Mouse (Mus musculus) lung, embryonic 15.5 days (tissue): Measurements from ENCODE around the gene Art1. TPM values are rescaled to one million over a fixed set of nuclear protein-coding genes. Genes with fewer than 3 reads are reported as not detected.

Source experiments
- ATAC-seq: fragments of 200-750 bp; cut with Nextera tagmentation; 2 replicates; pipeline ENCODE4 v1.8.0; 2017; ENCODE audit warnings: moderate number of reproducible peaks, borderline replicate concordance; ENCODE audit not compliant: low FRiP score, low TSS enrichment; ENCODE audit errors: extremely low read depth
- H3K27ac ChIP-seq: fragments of 300-500 bp; sonication (generic); 2 replicates; pipeline ENCODE4 v1.5.1; 2015; ENCODE audit warnings: moderate library complexity, mild to moderate bottlenecking, inconsistent platforms
- H3K27me3 ChIP-seq: fragments of 300-500 bp; sonication (generic); 2 replicates; pipeline ENCODE4 v1.6.1; 2015; ENCODE audit warnings: inconsistent platforms
- H3K36me3 ChIP-seq: fragments of 300-500 bp; sonication (generic); 2 replicates; pipeline ENCODE4 v1.6.1; 2015; ENCODE audit warnings: inconsistent platforms
- H3K4me1 ChIP-seq: fragments of 300-500 bp; sonication (generic); 2 replicates; pipeline ENCODE4 v1.6.1; 2015; ENCODE audit warnings: inconsistent platforms
- H3K4me2 ChIP-seq: fragments of 300-500 bp; sonication (generic); 2 replicates; pipeline ENCODE4 v1.6.1; 2015; ENCODE audit warnings: inconsistent platforms, mild to moderate bottlenecking, moderate library complexity
- H3K4me3 ChIP-seq: fragments of 300-500 bp; sonication (generic); 2 replicates; pipeline ENCODE4 v1.5.1; 2015; ENCODE audit warnings: mild to moderate bottlenecking, inconsistent platforms
- H3K9ac ChIP-seq: fragments of 300-500 bp; sonication (generic); 2 replicates; pipeline ENCODE4 v1.6.1; 2015; ENCODE audit warnings: inconsistent platforms
- H3K9me3 ChIP-seq: fragments of 300-500 bp; sonication (generic); 2 replicates; pipeline ENCODE4 v1.6.1; 2016; ENCODE audit warnings: inconsistent platforms
- WGBS: fragments of 180-500 bp; shearing (Covaris S2); methylation state at CpG from one replicate; pipeline ENCODE4 v1.1.7; 2015; 5-methylcytosine and 5-hydroxymethylcytosine counted together
- polyA plus RNA-seq: library from polyadenylated mRNA; unstranded; fragments of >200 nt; fragmentation: Nextera tagmentation; extraction: Ambion mirVana; gene quantifications from 2 replicates; pipeline ENCODE4 v1.2.1, GENCODE M21; 2015

Art1 gene
- polyA plus RNA-seq: 0.50 and 0.87 TPM in 2 replicates

DNA sequence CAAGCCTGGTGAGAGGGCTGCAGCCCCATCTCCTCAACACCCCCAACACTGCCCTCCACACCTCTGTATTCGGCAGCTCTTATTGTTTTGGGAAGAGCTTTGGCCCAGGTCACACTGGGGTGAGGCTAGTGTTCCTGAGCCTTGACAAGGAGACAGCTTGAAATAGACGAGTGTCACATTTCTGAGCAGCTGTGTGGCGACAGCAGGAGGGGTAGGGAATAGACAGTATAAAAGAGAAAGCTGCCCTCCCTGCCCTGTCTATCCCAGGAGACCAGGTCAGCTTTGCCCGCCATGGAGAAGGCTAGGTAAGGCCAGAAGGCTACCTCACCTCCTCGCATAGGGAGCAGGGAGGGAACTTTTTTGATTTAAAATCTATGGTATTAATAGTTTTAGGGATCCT lies at the start of gene Art1:
Art1 (plus strand) TSS at position 257 of the 400 bp plus-strand sequence.
- no peak within 1 kb of the TSS for H3K4me3 ChIP-seq
- ATAC-seq: no peak
- H3K9me3 ChIP-seq: no peaks in the 10 kb centered on the region
- H3K4me2 ChIP-seq: peak within 1 kb of the TSS; percentile 56; the same call in 1 of the 2 replicates
- H3K27ac ChIP-seq: no peak within 1 kb of the TSS
- 54% methylated on average over 5 of the region's 5 CpGs for WGBS
- peaks cover 17% of the 10 kb centered on the region for H3K4me1 ChIP-seq
- no peaks in the 10 kb centered on the region for H3K36me3 ChIP-seq
- H3K27me3 ChIP-seq: no peaks in the 10 kb centered on the region
- no peak within 1 kb of the TSS for H3K9ac ChIP-seq

- Histone ChIP-seq H3K9me3 (no peaks in the 10 kb centered on the region), H3K36me3 (peaks cover 15% of the 10 kb centered on the region; the same call in 1 of the 2 replicates), H3K4me2 (no peak overlapping the region), H3K27me3 (no peaks in the 10 kb centered on the region), H3K9ac (no peak overlapping the region), H3K4me3 (no peak overlapping the region), H3K4me1 (peaks cover 17% of the 10 kb centered on the region), H3K27ac (no peak overlapping the region)
- ATAC-seq: no peak
- WGBS: 84% methylated on average over 3 of the region's 3 CpGs
Measured at GRCm38 (mm10) chr7:102061353-102061752, 40.2 kb upstream of the Art1 start.

DNA sequence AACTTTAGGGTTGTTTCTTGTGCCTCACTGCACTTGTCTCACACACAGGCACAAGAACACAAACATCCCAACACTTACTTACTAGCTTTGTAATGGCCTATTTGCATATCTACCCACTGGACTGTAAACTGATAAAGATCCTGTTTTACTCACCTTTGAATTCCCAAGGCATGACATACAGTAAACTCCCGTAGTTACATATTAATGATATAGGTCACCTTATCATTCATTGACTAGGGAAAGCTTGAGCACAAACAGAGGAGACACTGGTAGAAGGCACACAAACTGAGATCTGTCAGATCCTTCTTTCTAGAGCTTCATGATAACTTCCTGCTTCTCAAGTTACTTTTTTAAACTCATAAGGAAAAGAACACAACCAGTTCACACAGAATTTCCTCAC lies 39.3 kb upstream of the Art1 start:
- Histone ChIP-seq H3K27me3 (no peaks in the 10 kb centered on the region), H3K9ac (no peak overlapping the region), H3K36me3 (peaks cover 15% of the 10 kb centered on the region; the same call in 1 of the 2 replicates), H3K9me3 (no peaks in the 10 kb centered on the region), H3K4me1 (peaks cover 20% of the 10 kb centered on the region), H3K27ac (no peak overlapping the region), H3K4me2 (no peak overlapping the region), H3K4me3 (no peak overlapping the region)
- WGBS: 78% methylated on average over 1 of the region's 1 CpGs
- no peak for ATAC-seq

- Histone ChIP-seq H3K4me3 (peak overlapping the region; percentile 70), H3K9ac (peak overlapping the region; percentile 55), H3K27ac (no peak overlapping the region; the same call in 1 of the 2 replicates), H3K27me3 (no peaks in the 10 kb centered on the region), H3K4me2 (peak overlapping the region; percentile 67), H3K9me3 (no peaks in the 10 kb centered on the region), H3K4me1 (peaks cover 20% of the 10 kb centered on the region), H3K36me3 (peaks cover 9% of the 10 kb centered on the region; the same call in 1 of the 2 replicates)
- WGBS: 56% methylated on average over 9 of the region's 9 CpGs
- no peak for ATAC-seq
Measured at GRCm38 (mm10) chr7:102063891-102064290, 37.7 kb upstream of the Art1 start.

DNA sequence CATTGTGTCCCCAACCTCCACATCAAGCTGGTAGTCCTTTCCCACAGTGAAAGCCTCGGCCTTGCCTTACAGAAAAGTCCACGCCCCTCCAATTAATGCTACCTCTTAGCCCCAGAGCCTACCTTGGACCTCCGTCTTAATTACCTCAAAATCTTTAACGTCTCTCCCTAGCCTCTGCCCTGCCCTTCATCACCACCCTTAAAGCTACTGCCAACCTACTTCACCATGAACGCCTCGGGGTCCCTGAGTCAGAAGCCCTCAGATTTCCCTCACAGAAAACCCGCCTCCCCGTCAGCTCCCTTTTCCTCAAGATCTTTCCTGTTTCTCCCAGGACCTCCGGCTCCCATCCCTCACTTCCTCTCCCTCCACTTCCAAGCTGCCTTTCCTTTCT lies 36.9 kb upstream of the Art1 start:
- H3K4me3 ChIP-seq: peak overlapping the region; percentile 70
- peaks cover 20% of the 10 kb centered on the region for H3K4me1 ChIP-seq
- peak overlapping the region; percentile 82 for H3K27ac ChIP-seq
- peak overlapping the region; percentile 55 for H3K9ac ChIP-seq
- peak overlapping the region; percentile 67 for H3K4me2 ChIP-seq
- H3K27me3 ChIP-seq: no peaks in the 10 kb centered on the region
- 0 out of 2 replicates have a peak, but pooled peaks cover 1% of the 10 kb centered on the region for H3K36me3 ChIP-seq
- WGBS: under 1% methylated on average over 9 of the region's 9 CpGs
- ATAC-seq: peak; percentile 21; the same call in 1 of the 2 replicates
- H3K9me3 ChIP-seq: no peaks in the 10 kb centered on the region

- peak; percentile 98 for ATAC-seq
- peak within 1 kb of the TSS; percentile 55 for H3K9ac ChIP-seq
- H3K27me3 ChIP-seq: no peaks in the 10 kb centered on the region
- 0 out of 2 replicates have a peak, but pooled peaks cover 4% of the 10 kb centered on the region for H3K36me3 ChIP-seq
- H3K4me1 ChIP-seq: peaks cover 20% of the 10 kb centered on the region
- WGBS: under 1% methylated on average over 56 of the region's 56 CpGs
- no peaks in the 10 kb centered on the region for H3K9me3 ChIP-seq
- H3K4me3 ChIP-seq: peak within 1 kb of the TSS; percentile 70
- H3K27ac ChIP-seq: peak within 1 kb of the TSS; percentile 82
- H3K4me2 ChIP-seq: peak within 1 kb of the TSS; percentile 67
Measured at GRCm38 (mm10) chr7:102065046-102065891, 36.3 kb upstream of the Art1 start, which contains the start of the genes Rnf121, Xndc1 and Xntrpc. Rnf121 (minus strand) TSS chr7:102065469. Xndc1 (plus strand) TSS chr7:102065511. Xntrpc (plus strand) TSS chr7:102065713.

- peaks cover 7% of the 10 kb centered on the region; the same call in 1 of the 2 replicates for H3K36me3 ChIP-seq
- peak overlapping the region; percentile 55 for H3K9ac ChIP-seq
- H3K9me3 ChIP-seq: no peaks in the 10 kb centered on the region
- H3K4me3 ChIP-seq: peak overlapping the region; percentile 70
- peaks cover 20% of the 10 kb centered on the region for H3K4me1 ChIP-seq
- no peak for ATAC-seq
- H3K27me3 ChIP-seq: no peaks in the 10 kb centered on the region
- 57% methylated on average over 6 of the region's 6 CpGs for WGBS
- H3K27ac ChIP-seq: no peak overlapping the region
- peak overlapping the region; percentile 67 for H3K4me2 ChIP-seq
Measured at GRCm38 (mm10) chr7:102066363-102066762, 35.2 kb upstream of the Art1 start.

DNA sequence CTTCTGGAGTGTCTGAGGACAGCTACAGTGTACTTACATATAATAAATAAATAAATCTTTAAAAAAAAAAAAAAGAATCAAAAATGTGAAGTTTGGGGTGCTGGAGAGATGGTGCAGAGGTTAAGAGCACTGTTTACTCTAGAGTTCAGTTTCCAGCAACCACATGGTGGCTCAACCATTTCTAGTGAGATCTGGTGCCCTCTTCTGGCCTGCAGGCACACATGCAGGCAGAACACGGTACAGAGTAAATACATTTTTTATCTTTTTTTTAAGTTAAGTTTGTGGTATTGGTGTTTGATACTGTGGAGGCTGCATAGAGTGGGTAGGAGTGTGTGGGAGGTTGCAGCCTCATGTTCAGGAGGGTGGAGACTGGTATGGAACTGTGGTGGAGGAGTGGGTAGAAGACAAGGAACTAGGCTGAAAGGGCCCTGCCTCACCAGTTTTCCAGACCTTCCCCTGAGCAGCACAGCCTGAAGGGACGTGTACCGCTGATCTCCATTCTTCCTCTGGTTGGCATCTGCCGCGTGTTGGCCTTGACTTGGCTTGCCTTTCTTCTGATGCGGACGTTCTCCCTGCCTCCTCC lies 24.7 kb upstream of the Art1 start:
- Histone ChIP-seq H3K9ac (no peak overlapping the region), H3K27ac (no peak overlapping the region), H3K4me3 (no peak overlapping the region), H3K9me3 (no peaks in the 10 kb centered on the region), H3K27me3 (no peaks in the 10 kb centered on the region), H3K4me2 (no peak overlapping the region), H3K4me1 (no peaks in the 10 kb centered on the region), H3K36me3 (peaks cover 77% of the 10 kb centered on the region)
- WGBS: 76% methylated on average over 7 of the region's 7 CpGs
- no peak for ATAC-seq

DNA sequence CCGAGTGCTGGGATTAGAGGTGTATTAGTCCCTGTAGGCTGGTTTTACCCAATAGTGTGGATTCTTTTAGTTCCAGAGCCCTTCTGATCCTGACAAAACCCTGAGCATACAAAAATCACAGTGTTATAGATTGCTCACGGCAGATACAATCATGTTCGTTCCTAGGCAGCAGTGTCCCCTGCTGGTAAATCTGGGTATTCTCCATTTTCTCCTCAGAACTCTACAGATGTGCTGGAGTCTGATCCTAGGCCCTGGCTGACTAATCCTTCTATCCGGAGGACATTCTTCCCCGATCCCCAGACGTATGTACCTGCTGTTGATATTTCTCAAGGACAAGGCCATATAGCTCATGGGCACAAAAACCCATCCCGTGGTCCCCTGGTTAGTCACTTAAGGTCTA lies 23.0 kb upstream of the Art1 start:
- Histone ChIP-seq H3K36me3 (peaks cover 81% of the 10 kb centered on the region), H3K27ac (no peak overlapping the region)
- no peak for ATAC-seq

DNA sequence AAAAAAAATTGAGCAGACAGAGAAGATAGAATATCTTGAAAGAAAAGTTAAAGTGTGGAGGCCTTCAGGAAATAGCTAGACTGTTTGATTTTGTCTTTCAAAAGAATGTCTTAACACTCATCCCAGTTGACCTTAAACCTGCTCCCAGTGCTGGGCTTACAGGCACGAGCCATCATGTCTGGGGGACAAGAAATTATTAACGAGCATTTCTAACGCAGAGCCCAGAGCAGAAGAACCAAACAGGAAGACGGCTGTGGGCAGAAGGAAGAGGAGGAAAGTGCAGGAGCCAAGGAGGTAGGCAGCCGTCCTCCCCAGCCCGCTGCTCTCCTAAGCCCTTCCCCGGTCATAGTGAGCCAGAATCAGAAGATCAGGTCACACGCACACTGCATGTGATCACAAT lies 21.2 kb upstream of the Art1 start:
- WGBS: 84% methylated on average over 8 of the region's 8 CpGs
- Histone ChIP-seq H3K4me1 (no peaks in the 10 kb centered on the region), H3K4me3 (no peak overlapping the region), H3K27ac (no peak overlapping the region), H3K27me3 (no peaks in the 10 kb centered on the region), H3K9ac (no peak overlapping the region), H3K36me3 (peaks cover 78% of the 10 kb centered on the region), H3K9me3 (no peaks in the 10 kb centered on the region), H3K4me2 (no peak overlapping the region)
- no peak for ATAC-seq

More for the DNA sequence above, 23.0 kb upstream of the Art1 start:
- H3K9ac ChIP-seq: no peak overlapping the region
- no peaks in the 10 kb centered on the region for H3K4me1 ChIP-seq
- H3K9me3 ChIP-seq: no peaks in the 10 kb centered on the region
- WGBS: 76% methylated on average over 7 of the region's 7 CpGs
- no peak overlapping the region for H3K4me3 ChIP-seq
- H3K4me2 ChIP-seq: no peak overlapping the region
- no peaks in the 10 kb centered on the region for H3K27me3 ChIP-seq

- H3K9ac ChIP-seq: no peak overlapping the region
- WGBS: 93% methylated on average over 5 of the region's 5 CpGs
- no peak overlapping the region for H3K4me3 ChIP-seq
- no peaks in the 10 kb centered on the region for H3K9me3 ChIP-seq
- H3K4me1 ChIP-seq: no peaks in the 10 kb centered on the region
- H3K27ac ChIP-seq: no peak overlapping the region
- H3K36me3 ChIP-seq: peaks cover 69% of the 10 kb centered on the region
- no peak overlapping the region for H3K4me2 ChIP-seq
- ATAC-seq: no peak
- no peaks in the 10 kb centered on the region for H3K27me3 ChIP-seq
Measured at GRCm38 (mm10) chr7:102081784-102082183, 19.8 kb upstream of the Art1 start.

DNA sequence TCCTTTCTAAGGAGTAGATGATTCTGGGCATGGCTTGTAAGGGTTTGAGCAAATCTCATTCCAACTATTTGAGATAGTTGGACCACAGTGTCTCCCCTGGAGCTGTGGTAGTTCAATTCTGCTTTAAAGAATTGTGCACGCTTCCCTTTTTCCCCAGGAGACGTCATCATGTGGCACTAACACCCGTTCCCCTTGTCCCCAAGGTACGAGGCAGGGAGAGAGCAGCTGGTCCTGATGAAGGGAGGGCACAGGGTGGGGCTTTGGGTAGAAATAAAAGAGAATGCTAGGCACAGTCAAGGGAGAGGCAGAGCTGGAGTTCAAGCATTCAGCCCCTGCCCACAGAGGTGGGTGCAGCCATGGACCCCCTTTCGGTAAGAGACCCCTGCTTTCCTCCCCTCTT lies 18.7 kb upstream of the Art1 start, which contains the start of gene Trpc2:
Trpc2 (plus strand) TSS at position 301 of the 400 bp plus-strand sequence.
- Histone ChIP-seq H3K27ac (no peak within 1 kb of the TSS), H3K27me3 (no peaks in the 10 kb centered on the region), H3K9me3 (no peaks in the 10 kb centered on the region), H3K9ac (no peak within 1 kb of the TSS), H3K4me2 (no peak within 1 kb of the TSS), H3K4me1 (no peaks in the 10 kb centered on the region), H3K36me3 (peaks cover 61% of the 10 kb centered on the region), H3K4me3 (no peak within 1 kb of the TSS)
- WGBS: 84% methylated on average over 5 of the region's 5 CpGs
- ATAC-seq: no peak
